Mouse (Mus musculus) stomach, embryonic 14.5 days (tissue): ENCODE measurements at regions not wholly inside any gene's neighbourhood (a gene's known extent, or its start where the extent isn't known, plus 50 kb on each side); places are given as distances from the start of the nearest gene placed in this dataset.

ENCODE experiments used
- ATAC-seq: fragments of 200-750 bp; cut with Nextera tagmentation; 2 replicates; pipeline ENCODE4 v1.8.0; 2017; ENCODE audit warnings: low read depth, moderate TSS enrichment; ENCODE audit not compliant: insufficient number of reproducible peaks, insufficient read depth, low FRiP score
- H3K27ac ChIP-seq: fragments of 300-500 bp; sonication (generic); 2 replicates; pipeline ENCODE4 v1.5.1; 2014; ENCODE audit warnings: mild to moderate bottlenecking, low read length, moderate library complexity, mixed read lengths
- H3K27me3 ChIP-seq: fragments of 300-500 bp; sonication (generic); 2 replicates; pipeline ENCODE4 v1.6.1; 2014; ENCODE audit warnings: low read length, control low read depth, mixed read lengths; ENCODE audit not compliant: control insufficient read depth, insufficient read depth
- H3K36me3 ChIP-seq: fragments of 300-500 bp; sonication (generic); 2 replicates; pipeline ENCODE4 v1.6.1; 2014; ENCODE audit warnings: mild to moderate bottlenecking, control low read depth, low read length, moderate library complexity, mixed read lengths; ENCODE audit not compliant: control insufficient read depth, insufficient read depth
- H3K4me1 ChIP-seq: fragments of 300-500 bp; sonication (generic); 2 replicates; pipeline ENCODE4 v1.6.1; 2014; ENCODE audit warnings: low read length, control low read depth, mixed read lengths; ENCODE audit not compliant: control insufficient read depth, insufficient read depth
- H3K4me2 ChIP-seq: fragments of 300-500 bp; sonication (generic); replicated peaks from 2 replicates; pipeline ENCODE4 v1.6.1; 2014; ENCODE audit warnings: low read depth, low read length, control low read depth
- H3K4me3 ChIP-seq: fragments of 300-500 bp; sonication (generic); 2 replicates; pipeline ENCODE4 v1.5.1; 2014; ENCODE audit warnings: low read depth, low read length, control low read depth
- H3K9ac ChIP-seq: fragments of 300-500 bp; sonication (generic); replicated peaks from 2 replicates; pipeline ENCODE4 v1.6.1; 2014; ENCODE audit warnings: low read depth, mild to moderate bottlenecking, control low read depth, low read length, moderate library complexity, mixed read lengths
- H3K9me3 ChIP-seq: fragments of 300-500 bp; sonication (generic); 2 replicates; pipeline ENCODE4 v1.6.1; 2016; ENCODE audit warnings: low read depth, low read length, control low read depth; ENCODE audit not compliant: control insufficient read depth
- WGBS: fragments of 180-500 bp; shearing (Covaris S2); extraction: QIAGEN DNeasy Blood & Tissue Kit; methylation state at CpG from one replicate; pipeline ENCODE4 v1.1.7; 2014; 5-methylcytosine and 5-hydroxymethylcytosine counted together

GRCm38 (mm10) chr7:72538288-72538687 lies 231.9 kb upstream of the Mctp2 start:
- H3K9ac ChIP-seq: no peak overlapping the region
- no peaks in the 10 kb centered on the region for H3K9me3 ChIP-seq
- no peaks in the 10 kb centered on the region for H3K27me3 ChIP-seq
- H3K4me2 ChIP-seq: no peak overlapping the region
- peaks cover 5% of the 10 kb centered on the region; the same call in 1 of the 2 replicates for H3K4me1 ChIP-seq
- no peak for ATAC-seq
- H3K27ac ChIP-seq: no peak overlapping the region
- H3K36me3 ChIP-seq: no peaks in the 10 kb centered on the region
- H3K4me3 ChIP-seq: no peak overlapping the region
- 52% methylated on average over 6 of the region's 6 CpGs for WGBS

GRCm38 (mm10) chr7:72539915-72540314 lies 233.5 kb upstream of the Mctp2 start:
- H3K36me3 ChIP-seq: no peaks in the 10 kb centered on the region
- no peak overlapping the region for H3K4me3 ChIP-seq
- H3K27ac ChIP-seq: no peak overlapping the region
- H3K4me2 ChIP-seq: no peak overlapping the region
- H3K4me1 ChIP-seq: peaks cover 11% of the 10 kb centered on the region; the same call in 1 of the 2 replicates
- no peaks in the 10 kb centered on the region for H3K9me3 ChIP-seq
- no peak overlapping the region for H3K9ac ChIP-seq
- no peak for ATAC-seq
- H3K27me3 ChIP-seq: no peaks in the 10 kb centered on the region

DNA sequence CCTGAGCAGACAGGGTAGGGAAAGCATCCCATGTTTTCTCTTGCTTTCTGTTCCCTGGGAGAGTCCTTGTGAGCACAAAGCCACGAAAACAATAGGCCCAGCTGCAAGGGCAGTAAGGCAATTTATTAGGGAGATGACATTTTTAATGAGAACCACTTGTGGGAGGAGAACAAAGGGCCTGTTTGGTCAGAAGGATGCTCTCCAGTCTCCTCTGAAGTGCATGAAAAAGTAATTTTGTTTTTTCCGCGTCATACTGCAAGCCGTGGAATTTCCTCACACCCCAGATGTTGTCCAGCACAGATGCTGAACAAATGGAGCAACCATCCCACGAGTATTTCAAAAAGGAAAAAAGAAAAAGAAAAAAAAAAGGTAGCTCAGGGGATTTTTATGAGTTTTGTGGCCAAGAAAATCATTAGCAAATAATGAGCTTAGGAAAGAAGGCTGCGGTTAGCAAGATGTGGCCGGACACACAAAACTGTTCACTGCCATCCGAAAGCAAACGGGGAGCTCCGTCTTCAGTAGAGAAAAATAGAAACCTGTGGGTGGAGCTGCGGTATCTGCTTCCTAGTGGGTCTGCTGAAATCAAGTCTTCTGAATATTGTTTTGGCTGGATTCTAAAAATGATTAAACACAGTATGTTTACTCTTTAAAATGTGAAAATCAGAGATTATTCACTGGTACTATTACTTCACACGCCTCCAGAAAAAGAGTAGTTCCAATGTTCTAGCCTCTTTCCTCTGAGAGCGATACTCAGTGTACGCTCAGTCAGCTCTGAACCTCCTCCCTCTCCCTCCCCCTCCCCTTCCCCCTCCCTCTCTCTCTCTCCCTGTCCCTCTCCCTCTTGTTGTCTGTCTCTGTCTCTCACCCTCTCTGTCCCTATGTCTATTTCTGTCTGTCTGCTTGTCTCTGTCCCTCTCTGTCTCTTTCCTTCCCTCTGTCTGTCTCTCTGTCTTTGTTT lies 235.4 kb upstream of the Mctp2 start:
- Histone ChIP-seq H3K9ac (no peak overlapping the region), H3K4me1 (peaks cover 11% of the 10 kb centered on the region; the same call in 1 of the 2 replicates), H3K9me3 (no peaks in the 10 kb centered on the region), H3K4me2 (no peak overlapping the region; the same call in 1 of the 2 replicates), H3K4me3 (no peak overlapping the region), H3K27ac (no peak overlapping the region), H3K27me3 (no peaks in the 10 kb centered on the region), H3K36me3 (no peaks in the 10 kb centered on the region)
- no peak for ATAC-seq
- WGBS: 45% methylated on average over 14 of the region's 14 CpGs

GRCm38 (mm10) chr7:72543501-72543900 lies 237.1 kb upstream of the Mctp2 start:
- WGBS: 38% methylated on average over 4 of the region's 4 CpGs
- no peak overlapping the region; the same call in 1 of the 2 replicates for H3K27ac ChIP-seq
- ATAC-seq: no peak; the same call in 1 of the 2 replicates

GRCm38 (mm10) chr7:72543946-72544345 lies 237.5 kb upstream of the Mctp2 start:
- 11% methylated on average over 4 of the region's 4 CpGs for WGBS
- ATAC-seq: no peak; the same call in 1 of the 2 replicates
- H3K27ac ChIP-seq: peak overlapping the region; percentile 64; the same call in 1 of the 2 replicates

More at GRCm38 (mm10) chr7:72543501-72543900, 237.1 kb upstream of the Mctp2 start:
- Histone ChIP-seq H3K4me1 (peaks cover 11% of the 10 kb centered on the region; the same call in 1 of the 2 replicates), H3K4me2 (no peak overlapping the region), H3K9ac (no peak overlapping the region), H3K4me3 (no peak overlapping the region), H3K36me3 (no peaks in the 10 kb centered on the region), H3K27me3 (no peaks in the 10 kb centered on the region), H3K9me3 (no peaks in the 10 kb centered on the region)

GRCm38 (mm10) chr7:72567378-72567777 lies 261.0 kb upstream of the Mctp2 start:
- H3K9ac ChIP-seq: no peak overlapping the region
- no peaks in the 10 kb centered on the region for H3K36me3 ChIP-seq
- peak overlapping the region; percentile 30; the same call in 1 of the 2 replicates for H3K27ac ChIP-seq
- no peaks in the 10 kb centered on the region for H3K27me3 ChIP-seq
- no peak overlapping the region for H3K4me3 ChIP-seq
- H3K4me1 ChIP-seq: peaks cover 10% of the 10 kb centered on the region
- H3K4me2 ChIP-seq: no peak overlapping the region
- H3K9me3 ChIP-seq: no peaks in the 10 kb centered on the region
- no peak for ATAC-seq

More at GRCm38 (mm10) chr7:72543946-72544345, 237.5 kb upstream of the Mctp2 start:
- Histone ChIP-seq H3K4me2 (no peak overlapping the region), H3K9me3 (no peaks in the 10 kb centered on the region), H3K4me1 (peaks cover 11% of the 10 kb centered on the region; the same call in 1 of the 2 replicates), H3K27me3 (no peaks in the 10 kb centered on the region), H3K36me3 (no peaks in the 10 kb centered on the region), H3K4me3 (no peak overlapping the region), H3K9ac (no peak overlapping the region)

- Histone ChIP-seq H3K27me3 (no peaks in the 10 kb centered on the region), H3K4me3 (no peak overlapping the region), H3K9me3 (no peaks in the 10 kb centered on the region), H3K4me2 (no peak overlapping the region), H3K9ac (no peak overlapping the region), H3K4me1 (peaks cover 10% of the 10 kb centered on the region), H3K36me3 (no peaks in the 10 kb centered on the region), H3K27ac (no peak overlapping the region)
- ATAC-seq: no peak
Observed at GRCm38 (mm10) chr7:72569177-72569576, 262.8 kb upstream of the Mctp2 start.

DNA sequence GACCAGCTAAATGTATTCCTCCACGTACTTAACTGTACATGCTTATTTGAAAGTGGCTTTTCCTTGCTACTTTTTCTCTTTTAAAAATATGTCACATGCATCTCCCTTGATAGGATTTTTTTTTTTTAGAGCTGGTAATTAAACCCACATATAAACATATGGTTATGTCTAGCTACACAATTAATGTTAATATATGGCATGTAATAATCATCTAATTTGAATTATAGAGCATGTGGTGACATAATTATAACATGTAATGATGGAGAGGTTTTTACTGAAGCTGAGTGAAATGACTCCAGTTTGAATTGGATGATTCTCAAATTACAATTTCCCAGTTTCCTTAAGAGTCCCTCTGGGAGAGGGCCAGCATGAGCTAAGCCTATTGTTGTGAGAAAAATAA lies 267.9 kb upstream of the Mctp2 start:
- H3K4me3 ChIP-seq: no peak overlapping the region
- H3K9me3 ChIP-seq: no peaks in the 10 kb centered on the region
- no peaks in the 10 kb centered on the region for H3K27me3 ChIP-seq
- H3K27ac ChIP-seq: no peak overlapping the region
- no peaks in the 10 kb centered on the region for H3K4me1 ChIP-seq
- ATAC-seq: no peak
- no peaks in the 10 kb centered on the region for H3K36me3 ChIP-seq
- 67% methylated on average over 1 of the region's 1 CpGs for WGBS
- no peak overlapping the region for H3K4me2 ChIP-seq
- no peak overlapping the region for H3K9ac ChIP-seq
